Mouse (Mus musculus) adrenal gland, postnatal 10 days (tissue): ENCODE measurements around the gene Apba2. TPM values are rescaled to one million over a fixed set of nuclear protein-coding genes. Genes with fewer than 3 reads are reported as not detected.

Experiments
- DNase-seq: peaks from one replicate; pipeline ENCODE4 v3.0.0; 2021; ENCODE audit warnings: mixed read lengths
- total RNA-seq, 2 experiments: library from RNA; stranded (reverse); gene quantifications; 2 replicates each; pipeline ENCODE4 v1.2.3; 2021

The Apba2 gene
- total RNA-seq, 2 experiments from 2014 or later = 1.3 to 2.9 TPM

GRCm38 (mm10) chr7:64728181-64728591 lies 226.7 kb downstream of the Apba2 start:
- peak; percentile 23 for DNase-seq

- no peak for DNase-seq
These were observed 227.3 kb downstream of the Apba2 start for GRCm38 (mm10) chr7:64728816-64729215.

GRCm38 (mm10) chr7:64729785-64730184 lies 228.3 kb downstream of the Apba2 start:
- peak; percentile 62 for DNase-seq

- DNase-seq = no peak
These were observed 237.6 kb downstream of the Apba2 start for GRCm38 (mm10) chr7:64739131-64739530.

GRCm38 (mm10) chr7:64741333-64742307 lies 240.1 kb downstream of the Apba2 start:
- peak; percentile 82 for DNase-seq

GRCm38 (mm10) chr7:64743610-64744009 lies 242.1 kb downstream of the Apba2 start:
- no peak for DNase-seq

- peak; percentile 72 for DNase-seq
These were observed 250.0 kb downstream of the Apba2 start for GRCm38 (mm10) chr7:64751465-64751864.

GRCm38 (mm10) chr7:64752133-64752532 lies 250.6 kb downstream of the Apba2 start:
- no peak for DNase-seq

GRCm38 (mm10) chr7:64753678-64754077 lies 252.2 kb downstream of the Apba2 start:
- DNase-seq = peak; percentile 34

- DNase-seq = peak; percentile 48
These were observed 252.7 kb downstream of the Apba2 start for GRCm38 (mm10) chr7:64754161-64754560.

- DNase-seq = no peak
These were observed 253.6 kb downstream of the Apba2 start for GRCm38 (mm10) chr7:64755141-64755540.

- no peak for DNase-seq
These were observed 264.1 kb downstream of the Apba2 start for GRCm38 (mm10) chr7:64765595-64765994.

- no peak for DNase-seq
These were observed 268.3 kb downstream of the Apba2 start for GRCm38 (mm10) chr7:64769768-64770167.

- DNase-seq = peak; percentile 32
These were observed 269.4 kb downstream of the Apba2 start for GRCm38 (mm10) chr7:64770779-64771390.

- no peak for DNase-seq
These were observed 272.0 kb downstream of the Apba2 start for GRCm38 (mm10) chr7:64773465-64773864.

- DNase-seq = no peak
These were observed 275.4 kb downstream of the Apba2 start for GRCm38 (mm10) chr7:64776708-64777489.

- no peak for DNase-seq
These were observed 278.0 kb downstream of the Apba2 start for GRCm38 (mm10) chr7:64779501-64779900.

GRCm38 (mm10) chr7:64785040-64785439 lies 283.5 kb downstream of the Apba2 start:
- no peak for DNase-seq

GRCm38 (mm10) chr7:64791145-64791544 lies 289.6 kb downstream of the Apba2 start:
- DNase-seq = no peak

GRCm38 (mm10) chr7:64792031-64792430 lies 290.5 kb downstream of the Apba2 start:
- DNase-seq = peak; percentile 87

- DNase-seq = no peak
These were observed 294.0 kb downstream of the Apba2 start for GRCm38 (mm10) chr7:64795554-64795953.
